In the genomic region with DNA sequence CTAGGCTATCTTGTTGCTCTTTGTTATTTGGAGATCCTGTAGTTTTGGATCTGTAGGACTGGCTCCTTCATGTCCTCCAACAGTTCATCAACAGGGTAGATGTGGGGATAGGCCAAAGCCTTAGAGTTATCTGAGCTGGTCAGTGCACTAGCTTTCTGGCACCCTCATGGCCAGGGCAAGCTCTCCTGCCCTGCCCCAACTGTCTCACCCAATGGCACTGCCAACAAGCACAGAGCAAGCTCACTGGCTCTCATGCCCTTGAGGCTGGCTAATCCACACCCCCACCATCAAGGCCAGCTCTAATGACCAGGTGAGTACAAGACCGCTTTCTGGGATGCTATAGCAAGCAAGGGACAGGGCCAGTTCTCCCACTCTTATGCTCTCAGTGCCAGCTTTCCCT, we compare ENCODE assay signal across 28 mouse cellular contexts.
"Had no signal": no experiment of that assay in that cellular context is flagged by ENCODE, and none has a peak within 500 bp of the region (broad histone marks: within the 10 kb centered on the region; RNA-seq: fewer than 3 reads in every experiment).

No protein-coding gene starts in this region.

- H3K4me1 ChIP-seq: embryonic facial prominence, embryonic 10.5 days; embryonic facial prominence, embryonic 12.5 days; embryonic facial prominence, embryonic 13.5 days; embryonic facial prominence, embryonic 15.5 days; forebrain, embryonic 10.5 days; forebrain, embryonic 12.5 days; forebrain, embryonic 13.5 days; forebrain, embryonic 15.5 days had no signal

- H3K9ac ChIP-seq: embryonic facial prominence, embryonic 12.5 days; embryonic facial prominence, embryonic 13.5 days; embryonic facial prominence, embryonic 15.5 days; forebrain, embryonic 12.5 days; forebrain, embryonic 13.5 days; forebrain, embryonic 15.5 days; forebrain, postnatal 0 days had no signal

- DNase-seq: cerebellum, adult 2 months; cerebellum, adult 8-10 months; cerebellum, adult 9-10 months; cerebellum, adult 9-11 months; cerebellum, postnatal 10 days; cerebellum, postnatal 14 days; cerebellum, postnatal 25 days; cerebellum, postnatal 36 days; embryo, embryonic 11 days; forebrain, postnatal 0 days; gastrocnemius, adult 2 months; gastrocnemius, postnatal 10 days; gastrocnemius, postnatal 14 days; gastrocnemius, postnatal 25 days; gastrocnemius, postnatal 36 days; heart, adult 18-20 months; heart, adult 2 months had no signal

- H3K27me3 ChIP-seq: embryonic facial prominence, embryonic 12.5 days; embryonic facial prominence, embryonic 13.5 days; embryonic facial prominence, embryonic 15.5 days; forebrain, embryonic 12.5 days; forebrain, embryonic 13.5 days; forebrain, embryonic 15.5 days had no signal

- H3K9me3 ChIP-seq: embryonic facial prominence, embryonic 10.5 days; embryonic facial prominence, embryonic 12.5 days; embryonic facial prominence, embryonic 13.5 days; embryonic facial prominence, embryonic 15.5 days; forebrain, embryonic 10.5 days; forebrain, embryonic 12.5 days; forebrain, embryonic 13.5 days; forebrain, embryonic 15.5 days had no signal

- H3K4me3 ChIP-seq: embryonic facial prominence, embryonic 10.5 days; embryonic facial prominence, embryonic 12.5 days; embryonic facial prominence, embryonic 13.5 days; embryonic facial prominence, embryonic 15.5 days; erythroblast, embryonic 14.5 days; forebrain, embryonic 10.5 days; forebrain, embryonic 12.5 days; forebrain, embryonic 13.5 days; forebrain, embryonic 15.5 days; gastrocnemius, adult 2 months; heart, adult 2 months had no signal

- H3K36me3 ChIP-seq: embryonic facial prominence, embryonic 10.5 days; embryonic facial prominence, embryonic 12.5 days; embryonic facial prominence, embryonic 13.5 days; embryonic facial prominence, embryonic 15.5 days; forebrain, embryonic 10.5 days; forebrain, embryonic 12.5 days; forebrain, embryonic 15.5 days had no signal

- ATAC-seq: forebrain, embryonic 13.5 days; forebrain, embryonic 14.5 days; forebrain, embryonic 15.5 days; forebrain, embryonic 16.5 days; forebrain, postnatal 0 days had no signal

- H3K27ac ChIP-seq: embryonic facial prominence, embryonic 10.5 days; embryonic facial prominence, embryonic 12.5 days; embryonic facial prominence, embryonic 13.5 days; embryonic facial prominence, embryonic 15.5 days; forebrain, embryonic 10.5 days; forebrain, embryonic 12.5 days; forebrain, embryonic 13.5 days; forebrain, embryonic 15.5 days; gastrocnemius, adult 2 months; heart, adult 2 months had no signal

- H3K4me2 ChIP-seq: embryonic facial prominence, embryonic 12.5 days; embryonic facial prominence, embryonic 13.5 days; embryonic facial prominence, embryonic 15.5 days; forebrain, embryonic 12.5 days; forebrain, embryonic 13.5 days; forebrain, embryonic 15.5 days had no signal
